Mouse (Mus musculus): Measurements from ENCODE around the gene Neurl2. TPM values are rescaled to one million over a fixed set of nuclear protein-coding genes. Genes with fewer than 3 reads are reported as not detected.

Gene Neurl2
- polyA plus RNA-seq, 1 experiment, result 6.3 TPM

- 2% methylated on average over 32 of the region's 32 CpGs for WGBS
- H3K27me3 ChIP-seq (ENCODE audit: control insufficient read depth, insufficient read depth, low read length), result no peaks in the 10 kb centered on the region
- peak; percentile 100 for DNase-seq
- H3K27ac ChIP-seq (ENCODE audit: insufficient read depth, low read length), result peak within 1 kb of the TSS; percentile 86
- TF ChIP-seq CTCF (IDR thresholded peaks at IDR 0.05; ENCODE audit: borderline replicate concordance, insufficient read depth, low read depth, low read length) (no peak), POLR2A (IDR thresholded peaks at IDR 0.05; ENCODE audit: borderline replicate concordance, insufficient read depth, low read length) (peak; percentile 94)
- H3K4me3 ChIP-seq (replicated peaks; ENCODE audit: insufficient read depth, low read depth, low read length), result peak within 1 kb of the TSS; percentile 98
- peaks cover 20% of the 10 kb centered on the region for H3K4me1 ChIP-seq (ENCODE audit: control insufficient read depth, insufficient read depth, low read length)
Measured at GRCm38 (mm10) chr2:164822636-164823165, 10.6 kb downstream of the Neurl2 start, which contains the start of gene Zswim1. TSS of gene Zswim1 (plus strand) at chr2:164822686.

GRCm38 (mm10) chr2:164821060-164821459 lies 12.2 kb downstream of the Neurl2 start:
- H3K27ac ChIP-seq (ENCODE audit: insufficient read depth, low read length), result no peak overlapping the region; the same call in 1 of the 2 replicates

DNA sequence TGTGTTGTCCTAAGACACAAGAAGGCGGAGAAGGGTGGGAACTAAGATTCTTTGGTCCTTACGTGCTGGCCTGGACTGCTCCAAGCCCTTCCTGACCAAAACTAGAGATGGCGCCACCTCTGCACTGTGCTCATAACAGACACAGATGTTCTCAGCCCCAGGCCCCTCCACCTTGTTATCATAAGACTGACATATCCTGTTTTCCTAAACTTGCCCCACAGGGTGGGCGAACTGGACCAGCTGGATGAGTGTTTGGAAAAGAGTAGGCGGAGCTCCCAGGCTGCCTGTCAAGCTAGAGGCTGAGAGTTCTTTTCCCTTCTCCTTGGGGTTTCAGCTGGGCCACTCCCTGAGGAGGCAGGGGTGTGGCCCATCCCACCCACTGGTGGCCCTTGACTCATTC lies 15.6 kb downstream of the Neurl2 start:
- H3K27ac ChIP-seq (ENCODE audit: insufficient read depth, low read length), result no peak overlapping the region
- H3K27me3 ChIP-seq (ENCODE audit: control insufficient read depth, insufficient read depth, low read length), result no peaks in the 10 kb centered on the region
- no peak overlapping the region for H3K4me3 ChIP-seq (replicated peaks; ENCODE audit: insufficient read depth, low read depth, low read length)
- H3K4me1 ChIP-seq (ENCODE audit: control insufficient read depth, insufficient read depth, low read length), result peaks cover 10% of the 10 kb centered on the region
- 89% methylated on average over 5 of the region's 5 CpGs for WGBS
- no peak for DNase-seq
- TF ChIP-seq POLR2A (IDR thresholded peaks at IDR 0.05; ENCODE audit: borderline replicate concordance, insufficient read depth, low read length) (no peak), CTCF (IDR thresholded peaks at IDR 0.05; ENCODE audit: borderline replicate concordance, insufficient read depth, low read depth, low read length) (no peak)

More at GRCm38 (mm10) chr2:164821060-164821459, 12.2 kb downstream of the Neurl2 start:
- H3K27me3 ChIP-seq (ENCODE audit: control insufficient read depth, insufficient read depth, low read length), result no peaks in the 10 kb centered on the region
- peaks cover 16% of the 10 kb centered on the region for H3K4me1 ChIP-seq (ENCODE audit: control insufficient read depth, insufficient read depth, low read length)
- DNase-seq, result peak; percentile 44 to 48
- TF ChIP-seq POLR2A (IDR thresholded peaks at IDR 0.05; ENCODE audit: borderline replicate concordance, insufficient read depth, low read length) (no peak), CTCF (IDR thresholded peaks at IDR 0.05; ENCODE audit: borderline replicate concordance, insufficient read depth, low read depth, low read length) (no peak)
- 22% methylated on average over 6 of the region's 6 CpGs for WGBS
- no peak overlapping the region for H3K4me3 ChIP-seq (replicated peaks; ENCODE audit: insufficient read depth, low read depth, low read length)

DNA sequence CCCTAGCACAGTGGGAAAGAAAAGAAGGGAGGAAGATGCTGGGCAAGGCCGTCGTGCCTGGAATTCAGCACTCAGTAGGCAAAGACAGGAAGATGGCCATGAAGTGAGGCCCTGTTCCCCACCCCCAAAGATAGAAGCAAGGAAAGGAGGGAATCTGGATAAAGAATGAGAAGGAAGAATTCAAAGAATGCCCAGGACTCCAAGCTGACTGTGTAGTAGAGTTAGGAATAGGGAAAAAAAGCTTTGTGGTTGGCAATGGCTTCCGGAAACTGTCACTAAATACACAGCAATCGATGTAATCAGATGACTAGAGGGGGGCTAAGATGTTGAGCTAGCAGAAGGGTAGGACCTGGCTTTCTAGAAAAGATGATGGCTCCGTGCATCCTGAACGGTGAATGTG lies 16.1 kb downstream of the Neurl2 start:
- TF ChIP-seq POLR2A (IDR thresholded peaks at IDR 0.05; ENCODE audit: borderline replicate concordance, insufficient read depth, low read length), result no peak
- TF ChIP-seq CTCF (IDR thresholded peaks at IDR 0.05; ENCODE audit: borderline replicate concordance, insufficient read depth, low read depth, low read length), result no peak
- peaks cover 10% of the 10 kb centered on the region for H3K4me1 ChIP-seq (ENCODE audit: control insufficient read depth, insufficient read depth, low read length)
- WGBS, result 92% methylated on average over 6 of the region's 6 CpGs
- H3K27ac ChIP-seq (ENCODE audit: insufficient read depth, low read length), result no peak overlapping the region
- no peak for DNase-seq
- no peaks in the 10 kb centered on the region for H3K27me3 ChIP-seq (ENCODE audit: control insufficient read depth, insufficient read depth, low read length)
- H3K4me3 ChIP-seq (replicated peaks; ENCODE audit: insufficient read depth, low read depth, low read length), result no peak overlapping the region

- H3K4me1 ChIP-seq (ENCODE audit: control insufficient read depth, insufficient read depth, low read length), result peaks cover 2% of the 10 kb centered on the region; the same call in 1 of the 2 replicates
- H3K4me3 ChIP-seq (replicated peaks; ENCODE audit: insufficient read depth, low read depth, low read length), result no peak overlapping the region
- no peak for DNase-seq
- no peak overlapping the region for H3K27ac ChIP-seq (ENCODE audit: insufficient read depth, low read length)
- TF ChIP-seq POLR2A (IDR thresholded peaks at IDR 0.05; ENCODE audit: borderline replicate concordance, insufficient read depth, low read length), result no peak
- TF ChIP-seq CTCF (IDR thresholded peaks at IDR 0.05; ENCODE audit: borderline replicate concordance, insufficient read depth, low read depth, low read length), result no peak
- no peaks in the 10 kb centered on the region for H3K27me3 ChIP-seq (ENCODE audit: control insufficient read depth, insufficient read depth, low read length)
- WGBS, result 88% methylated on average over 8 of the region's 8 CpGs
Measured at GRCm38 (mm10) chr2:164815821-164816220, 17.4 kb downstream of the Neurl2 start.

DNA sequence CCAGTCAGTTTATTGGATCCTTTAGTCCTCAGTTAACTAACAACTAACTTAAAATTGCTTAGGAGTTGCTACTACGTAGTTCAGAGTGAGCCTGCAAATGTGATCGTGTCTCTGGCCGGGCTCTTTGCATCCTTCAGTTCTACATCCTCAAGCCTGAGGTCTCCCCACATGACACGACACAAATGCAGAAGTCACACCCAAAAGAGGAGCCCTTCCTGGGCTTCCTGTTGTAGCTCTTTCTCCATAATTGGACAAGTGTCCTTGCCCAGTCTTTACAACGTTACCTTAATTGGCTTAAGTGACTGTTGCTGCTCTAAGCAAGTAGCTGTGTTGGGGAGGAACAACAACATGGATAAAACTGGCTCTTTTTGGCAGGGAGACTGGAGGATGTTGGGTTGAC lies 17.9 kb downstream of the Neurl2 start:
- WGBS, result 90% methylated on average over 5 of the region's 5 CpGs
- H3K4me1 ChIP-seq (ENCODE audit: control insufficient read depth, insufficient read depth, low read length), result no peaks in the 10 kb centered on the region
- H3K27me3 ChIP-seq (ENCODE audit: control insufficient read depth, insufficient read depth, low read length), result no peaks in the 10 kb centered on the region
- no peak overlapping the region for H3K4me3 ChIP-seq (replicated peaks; ENCODE audit: insufficient read depth, low read depth, low read length)
- TF ChIP-seq CTCF (IDR thresholded peaks at IDR 0.05; ENCODE audit: borderline replicate concordance, insufficient read depth, low read depth, low read length), result no peak
- TF ChIP-seq POLR2A (IDR thresholded peaks at IDR 0.05; ENCODE audit: borderline replicate concordance, insufficient read depth, low read length), result no peak
- H3K27ac ChIP-seq (ENCODE audit: insufficient read depth, low read length), result no peak overlapping the region
- no peak for DNase-seq

DNA sequence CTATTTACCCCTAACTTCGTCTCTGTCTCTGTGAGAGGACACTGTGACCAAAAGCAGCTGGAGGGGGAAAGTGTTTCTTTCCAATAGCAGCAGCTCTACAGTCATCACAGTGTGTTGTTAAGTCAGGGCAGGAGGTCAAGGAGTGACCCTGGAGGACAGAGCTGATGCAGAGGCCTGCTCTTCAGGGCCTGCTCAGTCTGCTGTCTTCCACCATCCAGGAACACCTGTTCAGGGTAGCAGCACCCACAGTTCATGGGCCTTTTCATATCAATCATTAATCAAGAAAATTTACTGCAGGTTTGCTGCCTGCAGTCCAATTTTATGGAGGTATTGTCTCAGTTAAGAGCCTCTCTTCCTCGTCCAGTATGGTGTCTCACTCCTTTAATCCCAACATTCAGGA lies 19.7 kb downstream of the Neurl2 start:
- no peak for DNase-seq

GRCm38 (mm10) chr2:164806614-164807013 lies 26.6 kb downstream of the Neurl2 start:
- no peak for TF ChIP-seq POLR2A (IDR thresholded peaks at IDR 0.05; ENCODE audit: borderline replicate concordance, insufficient read depth, low read length)
- no peak for DNase-seq
- WGBS, result 88% methylated on average over 7 of the region's 7 CpGs
- Histone ChIP-seq H3K4me3 (replicated peaks; ENCODE audit: insufficient read depth, low read depth, low read length) (no peak overlapping the region), H3K27ac (ENCODE audit: insufficient read depth, low read length) (no peak overlapping the region), H3K4me1 (ENCODE audit: control insufficient read depth, insufficient read depth, low read length) (peaks cover 5% of the 10 kb centered on the region; the same call in 1 of the 2 replicates), H3K27me3 (ENCODE audit: control insufficient read depth, insufficient read depth, low read length) (no peaks in the 10 kb centered on the region)

More for the DNA sequence above, 19.7 kb downstream of the Neurl2 start:
- Histone ChIP-seq H3K27me3 (ENCODE audit: control insufficient read depth, insufficient read depth, low read length) (no peaks in the 10 kb centered on the region), H3K4me3 (replicated peaks; ENCODE audit: insufficient read depth, low read depth, low read length) (no peak overlapping the region), H3K27ac (ENCODE audit: insufficient read depth, low read length) (no peak overlapping the region), H3K4me1 (ENCODE audit: control insufficient read depth, insufficient read depth, low read length) (no peaks in the 10 kb centered on the region)
- no peak for TF ChIP-seq CTCF (IDR thresholded peaks at IDR 0.05; ENCODE audit: borderline replicate concordance, insufficient read depth, low read depth, low read length)
- TF ChIP-seq POLR2A (IDR thresholded peaks at IDR 0.05; ENCODE audit: borderline replicate concordance, insufficient read depth, low read length), result no peak
- 57% methylated on average over 2 of the region's 2 CpGs for WGBS

Data from cerebellum, adult 2 months (tissue).